Mouse (Mus musculus): Measurements from ENCODE around the gene Gm6525.

GRCm38 (mm10) chr3:84208475-84208874, 34.6 kb downstream of the Gm6525 start:
- TF ChIP-seq POLR2A (IDR thresholded peaks at IDR 0.05; ENCODE audit: borderline replicate concordance, extremely low read depth, low read depth, low read length) (no peak), CTCF (IDR thresholded peaks at IDR 0.05; ENCODE audit: insufficient read depth, low read length) (no peak)

All from lung, adult 2 months (tissue).